Mouse (Mus musculus): Measurements from ENCODE around the gene Ppp5c. TPM values are rescaled to one million over a fixed set of nuclear protein-coding genes. Genes with fewer than 3 reads are reported as not detected.

Ppp5c gene
- total and polyA plus RNA-seq, 3 experiments, result 94.2 to 249 (median 178) TPM

DNA sequence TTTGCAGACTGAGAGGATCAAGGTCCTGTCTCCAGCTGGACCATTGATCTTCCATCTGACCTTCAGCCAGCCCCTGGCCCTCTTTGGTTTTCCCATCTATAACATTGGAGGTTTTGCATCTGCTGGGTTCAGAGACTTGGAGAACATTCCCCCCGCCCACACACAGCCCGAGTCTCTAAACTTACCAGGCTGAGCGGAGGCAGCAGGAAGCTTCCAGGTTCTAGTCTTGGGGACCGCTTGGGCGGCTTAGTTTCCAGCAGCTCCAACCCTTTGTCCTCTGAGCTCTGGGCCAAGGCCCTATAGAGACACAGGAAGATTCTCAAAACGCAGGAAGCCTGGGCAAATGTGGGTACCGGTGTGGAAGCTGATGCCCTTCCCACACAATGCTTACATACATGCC lies 11.6 kb upstream of the Ppp5c start:
- DNase-seq (ENCODE audit: low read depth, low spot score), result no peak
- H3K36me3 ChIP-seq (ENCODE audit: control insufficient read depth in 1 of 2, insufficient read depth in 2 of 2, low read length in 2 of 2), result peaks cover 0 to 12% of the 10 kb centered on the region in 2 experiments; a peak in 2 of 4 replicates

DNA sequence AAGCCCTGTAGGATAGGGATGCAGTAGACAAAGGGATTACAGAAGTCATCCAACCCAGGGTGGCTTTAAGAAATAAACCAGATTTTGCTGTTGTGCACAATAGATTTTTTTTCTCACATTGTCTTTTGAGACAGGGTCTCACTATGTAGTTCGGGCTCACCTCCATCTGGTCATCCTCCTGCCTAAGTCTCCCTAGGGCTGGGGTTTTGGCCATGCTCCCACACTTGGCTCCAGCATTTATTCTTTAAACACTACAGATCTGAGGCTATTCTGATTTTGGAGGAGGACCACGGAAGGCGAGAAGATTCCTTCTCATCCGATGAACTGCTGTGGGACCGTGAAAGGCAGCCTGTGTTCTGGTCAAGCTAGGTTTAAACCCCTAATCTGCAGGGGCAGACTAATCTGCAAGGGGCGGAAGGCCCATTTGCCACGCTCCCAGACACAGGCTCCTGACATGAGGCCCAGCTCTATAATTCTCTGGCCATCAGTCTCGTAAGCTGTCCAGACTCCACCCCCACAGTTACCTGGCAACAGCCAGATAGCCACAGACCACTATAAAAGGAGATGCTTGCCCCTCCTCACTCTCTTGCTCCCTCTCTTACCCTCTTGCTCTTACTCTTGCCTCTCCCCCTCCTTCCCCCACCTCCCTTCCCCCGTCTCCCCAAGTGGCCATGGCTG lies 10.4 kb upstream of the Ppp5c start:
- peaks cover 0 to 15% of the 10 kb centered on the region in 2 experiments; a peak in 2 of 4 replicates for H3K36me3 ChIP-seq (ENCODE audit: control insufficient read depth in 1 of 2, insufficient read depth in 2 of 2, low read length in 2 of 2)
- H3K27ac ChIP-seq (ENCODE audit: control insufficient read depth, low read depth, low read length), result no peak overlapping the region
- no peak overlapping the region for H3K4me3 ChIP-seq (ENCODE audit: control insufficient read depth in 1 of 2, insufficient read depth in 1 of 2, low read depth in 2 of 2, low read length in 2 of 2)
- DNase-seq (ENCODE audit: low read depth, low spot score), result no peak
- no peaks in the 10 kb centered on the region for H3K79me2 ChIP-seq (ENCODE audit: control insufficient read depth, insufficient read depth, low read length, poor library complexity)
- H3K9ac ChIP-seq (ENCODE audit: control insufficient read depth, low read depth, low read length, poor library complexity, severe bottlenecking), result no peak overlapping the region
- no peaks in the 10 kb centered on the region for H3K9me3 ChIP-seq (replicated peaks; ENCODE audit: insufficient read depth, low read length)
- TF ChIP-seq TCF12 (IDR thresholded peaks at IDR 0.05; ENCODE audit: low read depth, low read length) (no peak), CHD1 (IDR thresholded peaks at IDR 0.05; ENCODE audit: low read depth, low read length) (no peak), MAZ (IDR thresholded peaks at IDR 0.05; ENCODE audit: low read depth, low read length) (no peak), ZNF384 (IDR thresholded peaks at IDR 0.05; ENCODE audit: low read depth, low read length) (no peak), BHLHE40 (IDR thresholded peaks at IDR 0.05; ENCODE audit: borderline replicate concordance, low read depth, low read length) (no peak), JUND (IDR thresholded peaks at IDR 0.05; ENCODE audit: low read depth, low read length) (no peak), POLR2AphosphoS5 (IDR thresholded peaks at IDR 0.05; ENCODE audit: borderline replicate concordance, low read depth, low read length) (no peak)
- H3K4me1 ChIP-seq (ENCODE audit: control insufficient read depth in 1 of 2, insufficient read depth in 2 of 2, low read length in 2 of 2), result no peaks in the 10 kb centered on the region; a peak in 1 of 4 replicates
- no peaks in the 10 kb centered on the region for H3K27me3 ChIP-seq (ENCODE audit: control insufficient read depth in 1 of 2, insufficient read depth in 2 of 2, low read length in 2 of 2)

More for the DNA sequence above, 11.6 kb upstream of the Ppp5c start:
- H3K9me3 ChIP-seq (replicated peaks; ENCODE audit: insufficient read depth, low read length), result no peaks in the 10 kb centered on the region
- H3K9ac ChIP-seq (ENCODE audit: control insufficient read depth, low read depth, low read length, poor library complexity, severe bottlenecking), result no peak overlapping the region
- H3K4me1 ChIP-seq (ENCODE audit: control insufficient read depth in 1 of 2, insufficient read depth in 2 of 2, low read length in 2 of 2), result no peaks in the 10 kb centered on the region; a peak in 1 of 4 replicates
- H3K79me2 ChIP-seq (ENCODE audit: control insufficient read depth, insufficient read depth, low read length, poor library complexity), result no peaks in the 10 kb centered on the region
- no peak overlapping the region for H3K27ac ChIP-seq (ENCODE audit: control insufficient read depth, low read depth, low read length)
- TF ChIP-seq MEF2A (IDR thresholded peaks at IDR 0.05; ENCODE audit: extremely low read depth, insufficient replicate concordance, low read depth, low read length, poor library complexity, severe bottlenecking) (no peak), KAT2A (conservative IDR thresholded peaks at IDR 0.05; ENCODE audit: low read depth, low read length) (no peak), HCFC1 (IDR thresholded peaks at IDR 0.05; ENCODE audit: low read depth, low read length) (no peak)
- no peaks in the 10 kb centered on the region for H3K27me3 ChIP-seq (ENCODE audit: control insufficient read depth in 1 of 2, insufficient read depth in 2 of 2, low read length in 2 of 2)
- no peak overlapping the region for H3K4me3 ChIP-seq (ENCODE audit: control insufficient read depth in 1 of 2, insufficient read depth in 1 of 2, low read depth in 2 of 2, low read length in 2 of 2)

DNA sequence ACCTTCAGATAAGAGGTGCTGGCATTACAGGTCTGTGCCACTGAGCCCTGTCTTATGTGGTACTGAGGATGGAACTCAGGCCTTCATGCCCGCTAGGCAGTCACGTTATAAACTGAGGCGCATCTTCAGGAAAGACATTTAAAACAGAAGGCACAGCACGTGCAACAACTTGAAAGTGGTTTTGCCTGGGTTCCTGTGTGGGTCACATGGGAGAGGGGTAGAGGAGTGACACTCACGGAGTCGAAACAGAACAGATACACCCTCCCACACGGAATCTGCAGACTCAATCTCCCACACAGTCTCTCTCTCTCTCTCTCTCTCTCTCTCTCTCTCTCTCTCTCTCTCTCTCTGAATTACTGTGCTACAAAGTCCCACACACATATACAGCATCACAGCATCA lies 2.5 kb upstream of the Ppp5c start:
- Histone ChIP-seq H3K27ac (ENCODE audit: control insufficient read depth, low read depth, low read length) (no peak overlapping the region), H3K9ac (ENCODE audit: control insufficient read depth, low read depth, low read length, poor library complexity, severe bottlenecking) (no peak overlapping the region), H3K4me1 (ENCODE audit: control insufficient read depth in 1 of 2, insufficient read depth in 2 of 2, low read length in 2 of 2) (peaks cover 4 to 13% of the 10 kb centered on the region in 2 experiments; a peak in 3 of 4 replicates), H3K36me3 (ENCODE audit: control insufficient read depth in 1 of 2, insufficient read depth in 2 of 2, low read length in 2 of 2) (peaks cover 6 to 14% of the 10 kb centered on the region in 2 experiments), H3K27me3 (ENCODE audit: control insufficient read depth in 1 of 2, insufficient read depth in 2 of 2, low read length in 2 of 2) (no peaks in the 10 kb centered on the region), H3K79me2 (ENCODE audit: control insufficient read depth, insufficient read depth, low read length, poor library complexity) (peaks cover 25% of the 10 kb centered on the region), H3K9me3 (replicated peaks; ENCODE audit: insufficient read depth, low read length) (no peaks in the 10 kb centered on the region), H3K4me3 (ENCODE audit: control insufficient read depth in 1 of 2, insufficient read depth in 1 of 2, low read depth in 2 of 2, low read length in 2 of 2) (no peak overlapping the region)
- TF ChIP-seq TBP (IDR thresholded peaks at IDR 0.05; ENCODE audit: low read depth, low read length) (no peak), POLR2A (IDR thresholded peaks at IDR 0.05; ENCODE audit: control insufficient read depth in 1 of 2, insufficient read depth in 1 of 2, low read depth in 1 of 2, low read length in 2 of 2, poor library complexity in 1 of 2) (no peak), HCFC1 (IDR thresholded peaks at IDR 0.05; ENCODE audit: low read depth, low read length) (no peak), RAD21 (IDR thresholded peaks at IDR 0.05; ENCODE audit: low read depth, low read length) (no peak), ELF1 (IDR thresholded peaks at IDR 0.05; ENCODE audit: low read depth, low read length) (no peak), CHD2 (IDR thresholded peaks at IDR 0.05; ENCODE audit: low read length) (no peak), CHD1 (IDR thresholded peaks at IDR 0.05; ENCODE audit: low read depth, low read length) (no peak), POLR2AphosphoS2 (IDR thresholded peaks at IDR 0.05; ENCODE audit: low read length) (no peak), MYC (IDR thresholded peaks at IDR 0.05; ENCODE audit: low read depth, low read length) (no peak), MAX (IDR thresholded peaks at IDR 0.05; ENCODE audit: low read length) (no peak), TAL1 (IDR thresholded peaks at IDR 0.05; ENCODE audit: low read length) (no peak), ZC3H11A (IDR thresholded peaks at IDR 0.05; ENCODE audit: low read depth, low read length) (no peak), POLR2AphosphoS5 (IDR thresholded peaks at IDR 0.05; ENCODE audit: borderline replicate concordance, low read depth, low read length) (no peak), GABPA (IDR thresholded peaks at IDR 0.05; ENCODE audit: low read depth, low read length) (no peak), JUND (IDR thresholded peaks at IDR 0.05; ENCODE audit: low read depth, low read length) (no peak), USF1 (IDR thresholded peaks at IDR 0.05; ENCODE audit: low read depth, low read length) (no peak)
- no peak for DNase-seq (ENCODE audit: low read depth, low spot score)
